Mouse (Mus musculus) hindbrain, embryonic 16.5 days (tissue): ENCODE measurements around the gene Gimap8. TPM values are rescaled to one million over a fixed set of nuclear protein-coding genes. Genes with fewer than 3 reads are reported as not detected.
A peak's percentile ranks its signal among the peaks of the same experiment; 100 is the strongest.
"Not testable (repeated sequence)": the region's sequence is repeated elsewhere in the genome, so short reads cannot be mapped to it uniquely, and the experiment has no call there.

Experiments
- ATAC-seq: fragments of 200-750 bp; cut with Nextera tagmentation; 2 replicates; pipeline ENCODE4 v1.8.0; 2017; ENCODE audit warnings: moderate TSS enrichment, moderate library complexity
- H3K27ac ChIP-seq: fragments of 300-500 bp; sonication (generic); 2 replicates; pipeline ENCODE4 v1.5.1; 2014; ENCODE audit warnings: low read depth, mild to moderate bottlenecking, control low read depth, low read length, moderate library complexity
- H3K27me3 ChIP-seq: fragments of 300-500 bp; sonication (generic); replicated peaks from 2 replicates; pipeline ENCODE4 v1.6.1; 2014; ENCODE audit warnings: low read length; ENCODE audit not compliant: control insufficient read depth, insufficient read depth
- H3K36me3 ChIP-seq: fragments of 300-500 bp; sonication (generic); 2 replicates; pipeline ENCODE4 v1.6.1; 2014; ENCODE audit warnings: mild to moderate bottlenecking, low read length, moderate library complexity, mixed read lengths; ENCODE audit not compliant: control insufficient read depth, insufficient read depth
- H3K4me1 ChIP-seq: fragments of 300-500 bp; sonication (generic); 2 replicates; pipeline ENCODE4 v1.6.1; 2014; ENCODE audit warnings: low read depth, low read length; ENCODE audit not compliant: control insufficient read depth, insufficient read depth
- H3K4me2 ChIP-seq: fragments of 300-500 bp; sonication (generic); 2 replicates; pipeline ENCODE4 v1.6.1; 2014; ENCODE audit warnings: mild to moderate bottlenecking, low read length, control low read depth, moderate library complexity
- H3K4me3 ChIP-seq: fragments of 300-500 bp; sonication (generic); 2 replicates; pipeline ENCODE4 v1.5.1; 2014; ENCODE audit warnings: mild to moderate bottlenecking, low read length, control low read depth, moderate library complexity
- H3K9ac ChIP-seq: fragments of 300-500 bp; sonication (generic); 2 replicates; pipeline ENCODE4 v1.6.1; 2014; ENCODE audit warnings: low read depth, mild to moderate bottlenecking, control low read depth, low read length, moderate library complexity
- H3K9me3 ChIP-seq: fragments of 300-500 bp; sonication (generic); 2 replicates; pipeline ENCODE4 v1.6.1; 2014; ENCODE audit warnings: mild to moderate bottlenecking, low read length, moderate library complexity; ENCODE audit not compliant: control insufficient read depth
- WGBS: fragments of 180-500 bp; shearing (Covaris S2); extraction: QIAGEN DNeasy Blood & Tissue Kit; methylation state at CpG from one replicate; pipeline ENCODE4 v1.1.7; 2014; 5-methylcytosine and 5-hydroxymethylcytosine counted together
- polyA plus RNA-seq: library from polyadenylated mRNA; unstranded; fragments of >200 nt; fragmentation: Nextera tagmentation; extraction: Ambion mirVana; gene quantifications from 2 replicates; pipeline ENCODE4 v1.2.1, GENCODE M21; 2015

Gimap8 gene
- polyA plus RNA-seq, 1 experiment from 2014 or later: 0.59 TPM

- 93% methylated on average over 30 of the region's 30 CpGs for WGBS
- Histone ChIP-seq H3K36me3 (peaks cover 19% of the 10 kb centered on the region), H3K4me3 (no peak overlapping the region), H3K9ac (no peak overlapping the region), H3K4me1 (no peaks in the 10 kb centered on the region), H3K4me2 (no peak overlapping the region), H3K27ac (no peak overlapping the region), H3K9me3 (no peaks in the 10 kb centered on the region), H3K27me3 (no peaks in the 10 kb centered on the region)
- no peak for ATAC-seq
These were observed 27.0 kb upstream of the Gimap8 start for GRCm38 (mm10) chr6:48620031-48620430.

GRCm38 (mm10) chr6:48622186-48622843 lies 24.7 kb upstream of the Gimap8 start:
- not testable (repeated sequence) for H3K27me3 ChIP-seq, H3K4me1 ChIP-seq, ATAC-seq, H3K4me3 ChIP-seq, H3K4me2 ChIP-seq, H3K9me3 ChIP-seq, H3K9ac ChIP-seq, H3K27ac ChIP-seq
- peaks cover 18% of the 10 kb centered on the region for H3K36me3 ChIP-seq
- WGBS: 85% methylated on average over 8 of the region's 8 CpGs

- no peak overlapping the region for H3K4me3 ChIP-seq
- no peaks in the 10 kb centered on the region for H3K9me3 ChIP-seq
- no peak overlapping the region for H3K9ac ChIP-seq
- no peak overlapping the region for H3K4me2 ChIP-seq
- no peak for ATAC-seq
- H3K4me1 ChIP-seq: peaks cover 10% of the 10 kb centered on the region
- H3K36me3 ChIP-seq: peaks cover 18% of the 10 kb centered on the region
- WGBS: 38% methylated on average over 1 of the region's 1 CpGs
- H3K27me3 ChIP-seq: peaks cover 6% of the 10 kb centered on the region
- H3K27ac ChIP-seq: no peak overlapping the region
These were observed 23.6 kb upstream of the Gimap8 start for GRCm38 (mm10) chr6:48623460-48623859.

DNA sequence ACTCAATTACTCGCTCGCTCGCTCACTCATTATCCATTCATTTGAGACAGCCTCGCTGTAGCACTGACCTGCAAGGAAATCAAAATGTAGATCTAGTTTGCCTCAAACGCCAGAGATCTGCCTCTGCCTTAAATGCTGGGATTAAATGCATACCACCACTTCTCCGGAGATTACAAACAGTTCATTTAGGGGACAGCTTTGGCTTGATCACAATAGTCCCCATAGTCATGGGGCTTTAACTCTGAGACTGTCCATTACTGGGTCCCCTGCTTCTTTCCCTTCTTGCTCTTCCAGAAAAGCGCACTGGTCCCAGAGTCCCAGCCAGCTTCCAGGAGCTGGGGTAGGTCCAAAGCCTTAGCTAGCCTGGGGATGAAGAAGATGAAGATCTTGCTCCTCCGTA lies 20.6 kb upstream of the Gimap8 start, which contains the start of gene AI854703:
TSS of gene AI854703 (plus strand) at position 301 of the 400 bp plus-strand sequence.
- no peak for ATAC-seq
- Histone ChIP-seq H3K4me3 (peak within 1 kb of the TSS; percentile 66), H3K27ac (no peak within 1 kb of the TSS), H3K27me3 (peaks cover 6% of the 10 kb centered on the region), H3K4me2 (peak within 1 kb of the TSS; percentile 91), H3K36me3 (no peaks in the 10 kb centered on the region; the same call in 1 of the 2 replicates), H3K9me3 (no peaks in the 10 kb centered on the region), H3K9ac (peak within 1 kb of the TSS; percentile 80), H3K4me1 (peaks cover 13% of the 10 kb centered on the region)
- 32% methylated on average over 8 of the region's 8 CpGs for whole genome bisulfite sequencing

- Histone ChIP-seq H3K9ac (peak overlapping the region; percentile 80), H3K27me3 (peaks cover 6% of the 10 kb centered on the region), H3K27ac (no peak overlapping the region), H3K9me3 (no peaks in the 10 kb centered on the region), H3K4me1 (peaks cover 13% of the 10 kb centered on the region), H3K4me2 (peak overlapping the region; percentile 91), H3K4me3 (peak overlapping the region; percentile 66), H3K36me3 (no peaks in the 10 kb centered on the region; the same call in 1 of the 2 replicates)
- WGBS: under 1% methylated on average over 32 of the region's 32 CpGs
- peak; percentile 68 for ATAC-seq
These were observed 20.1 kb upstream of the Gimap8 start for GRCm38 (mm10) chr6:48626984-48627383.

GRCm38 (mm10) chr6:48627511-48627924 lies 19.5 kb upstream of the Gimap8 start:
- H3K4me1 ChIP-seq: peaks cover 13% of the 10 kb centered on the region
- no peak overlapping the region for H3K27ac ChIP-seq
- peak overlapping the region; percentile 91 for H3K4me2 ChIP-seq
- H3K9me3 ChIP-seq: no peaks in the 10 kb centered on the region
- no peak for ATAC-seq
- no peaks in the 10 kb centered on the region; the same call in 1 of the 2 replicates for H3K36me3 ChIP-seq
- peaks cover 6% of the 10 kb centered on the region for H3K27me3 ChIP-seq
- H3K9ac ChIP-seq: peak overlapping the region; percentile 80
- 9% methylated on average over 7 of the region's 7 CpGs for WGBS
- peak overlapping the region; percentile 66 for H3K4me3 ChIP-seq

DNA sequence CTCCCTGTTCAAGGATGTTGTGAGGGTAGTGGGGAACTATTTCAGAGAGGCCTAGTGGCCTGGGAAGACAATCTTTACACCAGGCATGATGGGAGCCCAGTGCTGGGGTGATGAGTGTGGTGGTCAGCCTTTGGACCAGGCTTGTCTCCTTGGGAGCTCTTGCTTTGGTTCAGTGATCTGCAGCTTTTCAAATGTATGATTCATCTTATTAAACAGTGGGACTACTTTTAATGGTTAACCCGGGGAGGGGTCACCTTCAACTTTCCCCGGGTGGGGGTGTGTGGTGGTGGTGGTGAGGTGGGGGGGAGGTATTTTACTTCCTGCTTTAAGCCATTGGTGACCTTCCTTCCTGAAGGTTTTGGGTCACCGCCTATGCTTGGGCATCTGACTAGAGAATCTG lies 18.7 kb upstream of the Gimap8 start:
- Histone ChIP-seq H3K4me2 (no peak overlapping the region; the same call in none of the 2 replicates), H3K4me1 (peaks cover 13% of the 10 kb centered on the region), H3K4me3 (no peak overlapping the region), H3K36me3 (no peaks in the 10 kb centered on the region), H3K9ac (no peak overlapping the region), H3K9me3 (no peaks in the 10 kb centered on the region), H3K27ac (no peak overlapping the region), H3K27me3 (peaks cover 6% of the 10 kb centered on the region)
- ATAC-seq: no peak
- WGBS: 78% methylated on average over 3 of the region's 3 CpGs

DNA sequence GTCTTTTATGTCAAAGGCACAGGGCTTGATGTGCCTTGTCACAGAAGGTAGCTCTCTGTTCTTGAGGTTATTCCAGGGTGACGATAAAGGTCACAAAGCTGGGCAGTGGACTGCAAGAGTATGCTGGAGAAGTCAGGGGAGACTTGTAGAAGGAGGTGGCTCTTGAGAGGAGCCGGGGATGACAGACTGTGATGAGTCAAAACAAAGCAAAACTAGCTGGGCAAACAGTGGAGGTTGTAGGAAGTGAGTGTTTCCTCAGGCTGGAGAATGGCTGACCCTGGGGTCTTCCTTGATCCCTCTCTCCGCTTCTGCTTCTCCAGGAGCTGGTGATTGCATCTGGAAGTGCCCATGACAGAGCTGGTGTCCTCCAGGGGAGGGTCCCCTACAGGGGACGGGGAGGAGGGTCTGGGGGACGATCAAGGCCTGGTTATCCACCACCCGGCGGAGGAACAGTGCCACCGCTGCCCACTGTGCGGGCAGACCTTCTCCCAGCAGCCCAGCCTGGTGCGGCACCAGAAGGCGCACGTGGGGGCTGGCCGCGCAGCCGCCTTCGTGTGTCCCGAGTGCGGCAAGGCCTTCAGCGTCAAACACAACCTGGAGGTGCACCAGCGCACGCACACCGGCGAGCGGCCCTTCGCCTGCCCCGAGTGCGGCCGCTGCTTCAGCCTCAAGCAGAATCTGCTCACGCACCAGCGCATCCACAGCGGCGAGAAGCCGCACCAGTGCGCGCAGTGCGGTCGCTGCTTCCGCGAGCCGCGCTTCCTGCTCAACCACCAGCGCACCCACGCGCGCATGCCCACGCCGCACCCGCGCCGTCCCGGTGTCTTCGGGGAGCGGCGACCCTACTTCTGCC lies 18.0 kb upstream of the Gimap8 start:
- ATAC-seq: peak; percentile 75
- H3K36me3 ChIP-seq: no peaks in the 10 kb centered on the region
- WGBS: 5% methylated on average over 54 of the region's 54 CpGs
- H3K4me2 ChIP-seq: peak overlapping the region; percentile 89
- peak overlapping the region; percentile 52 for H3K4me3 ChIP-seq
- H3K27ac ChIP-seq: peak overlapping the region; percentile 69
- H3K27me3 ChIP-seq: peaks cover 6% of the 10 kb centered on the region
- H3K4me1 ChIP-seq: peaks cover 13% of the 10 kb centered on the region
- H3K9me3 ChIP-seq: no peaks in the 10 kb centered on the region
- peak overlapping the region; percentile 75 for H3K9ac ChIP-seq

DNA sequence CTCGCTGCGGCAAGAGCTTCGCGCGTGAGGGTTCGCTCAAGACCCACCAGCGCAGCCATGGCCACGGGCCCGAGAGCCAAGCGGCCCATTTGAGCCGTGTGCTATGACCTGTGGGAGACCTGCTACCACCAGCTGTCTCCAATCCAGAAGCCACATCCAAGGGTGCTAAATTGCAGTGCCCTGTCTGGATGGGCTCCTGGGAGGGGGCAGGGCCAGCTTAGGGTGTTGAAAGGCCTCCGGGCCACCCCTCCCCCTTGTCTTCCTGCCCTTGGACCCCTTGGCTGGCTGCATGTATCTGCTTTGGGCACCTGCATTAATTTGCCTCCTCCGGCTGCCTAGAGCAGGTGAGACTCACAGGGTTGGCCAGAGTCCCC lies 17.4 kb upstream of the Gimap8 start:
- ATAC-seq: no peak; the same call in 1 of the 2 replicates
- 11% methylated on average over 13 of the region's 13 CpGs for WGBS
- peaks cover 6% of the 10 kb centered on the region for H3K27me3 ChIP-seq
- H3K4me1 ChIP-seq: peaks cover 13% of the 10 kb centered on the region
- H3K9me3 ChIP-seq: no peaks in the 10 kb centered on the region
- no peaks in the 10 kb centered on the region for H3K36me3 ChIP-seq
- H3K9ac ChIP-seq: peak overlapping the region; percentile 75
- H3K4me2 ChIP-seq: peak overlapping the region; percentile 89
- peak overlapping the region; percentile 69 for H3K27ac ChIP-seq
- H3K4me3 ChIP-seq: peak overlapping the region; percentile 52
